Mouse (Mus musculus) adrenal gland, postnatal 25 days (tissue): ENCODE results near the gene Cd164. TPM values are rescaled to one million over a fixed set of nuclear protein-coding genes. Genes with fewer than 3 reads are reported as not detected.
A peak's percentile ranks its signal among the peaks of the same experiment; 100 is the strongest.

ENCODE experiments used
- DNase-seq: peaks from one replicate; pipeline ENCODE4 v3.0.0; 2021; ENCODE audit warnings: mixed read lengths
- total RNA-seq: library from RNA; stranded (reverse); gene quantifications from 2 replicates; pipeline ENCODE4 v1.2.3, GENCODE M21; 2021

Gene Cd164
- total RNA-seq, 1 experiment from 2014 or later, result 213 TPM

DNA sequence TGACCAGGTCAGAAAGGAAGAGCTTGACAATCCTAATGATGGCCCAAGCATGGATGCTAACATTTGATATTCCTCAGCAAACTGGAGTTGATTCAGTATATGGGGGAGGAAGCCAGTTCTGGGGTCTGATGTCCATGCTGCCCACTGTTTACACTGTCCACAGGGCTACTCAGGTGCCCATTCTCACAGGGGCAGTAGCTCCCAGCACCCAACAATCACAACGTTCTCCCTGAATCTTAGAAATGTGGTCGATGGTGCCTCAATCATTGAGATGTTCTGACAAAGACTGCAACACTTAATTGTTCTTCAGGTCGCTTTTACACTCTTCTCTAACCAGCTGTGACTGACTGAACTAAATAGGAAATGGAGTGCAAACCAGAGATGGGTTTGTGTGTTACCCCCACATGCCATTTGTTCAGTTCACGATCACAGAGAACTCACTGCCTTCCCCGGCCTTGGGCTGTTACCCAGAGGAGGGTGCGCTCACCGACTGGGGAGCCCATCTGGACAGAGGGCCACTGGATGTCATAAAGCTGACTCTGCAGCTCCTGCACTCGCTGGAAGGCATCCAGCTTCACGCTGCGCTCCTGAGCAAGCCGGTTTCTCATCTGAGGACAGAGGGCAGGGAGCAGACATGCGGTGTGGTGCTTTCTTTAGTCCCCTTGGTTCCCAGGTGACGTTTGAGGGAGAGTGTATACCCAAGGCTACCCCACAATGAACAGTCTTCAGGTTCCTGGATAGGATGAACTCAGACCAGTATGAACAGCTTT, 27.4 kb downstream of the Cd164 start:
- peak; percentile 47 for DNase-seq

DNA sequence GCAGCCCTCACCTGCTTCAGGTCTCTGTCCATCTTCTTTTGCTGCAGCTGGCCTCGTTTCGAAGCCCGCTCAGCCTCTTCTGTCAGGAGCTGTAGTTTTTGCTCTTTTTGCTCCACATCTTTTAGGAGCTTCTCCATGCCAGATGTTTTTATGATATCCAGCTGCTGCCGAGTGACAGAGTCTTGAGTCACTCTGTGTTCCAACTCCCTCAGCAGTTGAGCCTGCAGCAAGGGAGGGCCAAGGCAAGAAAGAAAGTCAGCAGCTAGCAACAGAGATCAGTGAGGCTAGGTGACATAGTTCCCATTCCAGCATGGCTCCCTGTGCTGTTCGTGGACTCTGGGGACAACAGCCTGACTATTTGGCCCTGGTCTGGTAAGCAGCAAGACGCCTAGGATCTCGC, 31.5 kb downstream of the Cd164 start:
- no peak for DNase-seq

DNA sequence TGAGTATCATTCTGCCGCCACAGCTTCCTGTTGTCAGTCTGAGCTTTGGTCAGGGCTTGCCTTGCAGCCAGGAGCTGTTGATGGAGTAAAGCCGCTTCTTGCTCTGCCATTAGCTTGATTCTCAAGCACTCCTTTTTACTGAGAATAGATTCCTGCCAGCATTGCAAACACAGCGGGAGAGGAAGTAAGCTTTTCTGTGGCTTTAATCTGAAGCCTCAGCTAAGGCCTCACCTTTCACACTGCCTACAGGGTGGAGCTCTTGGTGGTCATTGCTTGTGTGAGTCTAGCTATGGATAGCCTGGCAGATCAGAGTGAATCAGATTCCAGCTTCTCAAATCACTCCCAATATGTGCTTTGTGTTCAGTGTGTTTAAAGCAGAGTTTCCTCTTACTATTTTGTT, 33.1 kb downstream of the Cd164 start:
- DNase-seq, result no peak

DNA sequence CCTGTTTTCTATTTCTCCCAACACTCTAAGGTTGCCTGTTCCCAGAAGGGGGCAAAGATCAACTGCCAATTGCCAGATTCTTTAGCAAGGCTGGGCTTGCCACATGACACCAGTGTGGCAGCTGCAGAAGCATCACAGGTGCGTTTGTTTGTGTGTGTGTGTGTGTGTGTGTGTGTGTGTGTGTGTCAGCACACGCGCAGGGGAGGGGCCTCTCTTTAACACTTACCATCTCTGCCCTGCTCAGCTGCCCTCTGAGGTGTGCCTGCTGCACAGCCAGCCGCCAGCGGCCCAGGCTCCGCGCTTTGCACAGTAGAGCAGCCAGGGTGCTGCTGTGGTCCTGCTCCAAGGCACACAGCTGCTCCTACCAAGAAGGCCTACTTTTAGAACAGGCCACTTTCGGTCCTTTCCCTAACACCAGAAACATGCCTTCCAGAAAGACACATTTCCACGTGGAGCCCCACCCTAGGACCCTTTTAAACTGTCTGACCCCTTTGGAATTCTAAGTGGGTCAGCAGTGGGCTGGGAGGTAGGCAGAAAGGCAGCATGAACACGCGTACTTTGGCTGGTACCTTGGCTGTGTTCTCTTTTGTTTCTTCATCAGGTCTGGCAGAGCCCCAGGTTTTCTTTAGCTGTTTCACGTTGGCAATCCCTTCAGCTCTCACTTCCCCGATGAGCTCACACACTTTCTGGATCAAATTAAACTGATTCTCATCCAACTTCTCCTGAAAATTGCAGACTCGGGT, 33.8 kb downstream of the Cd164 start:
- no peak for DNase-seq

DNA sequence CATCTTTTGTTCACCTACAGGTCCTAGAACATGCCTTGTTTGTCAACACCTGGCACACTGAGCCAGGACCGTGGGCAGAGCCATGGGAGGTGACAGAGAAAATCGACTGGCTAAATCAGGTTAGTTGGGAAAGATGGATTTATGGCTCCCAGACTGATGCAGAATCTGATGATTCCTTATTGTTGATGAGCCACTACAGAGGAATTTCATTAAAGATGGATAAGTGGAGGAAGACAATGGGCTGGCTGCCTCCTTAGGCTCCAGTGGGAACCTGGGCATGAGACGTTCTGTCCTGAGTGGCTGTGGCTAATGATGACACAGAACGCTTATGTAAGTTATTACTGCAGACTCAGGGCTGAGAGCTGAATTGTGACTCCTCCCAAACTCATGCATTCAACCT, 34.5 kb downstream of the Cd164 start:
- DNase-seq, result no peak

DNA sequence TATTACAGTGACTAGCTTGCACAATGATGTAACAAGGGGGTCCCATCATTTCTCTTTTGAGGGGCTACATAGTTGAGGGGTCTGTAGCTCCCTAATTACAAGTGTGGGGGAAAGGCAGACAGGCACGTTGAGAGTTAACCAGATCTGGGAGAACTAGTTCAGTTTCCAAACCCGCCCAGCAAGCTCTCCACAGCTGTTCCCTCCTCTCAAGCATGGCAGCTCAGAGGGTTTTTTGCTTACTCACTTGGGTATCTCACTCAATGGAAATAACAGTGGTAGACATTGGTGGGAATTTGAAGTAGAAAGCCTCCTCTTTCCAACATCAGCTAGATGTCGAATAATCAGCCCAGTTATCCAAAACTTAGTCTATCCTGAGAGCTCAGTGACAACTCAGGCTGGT, 35.9 kb downstream of the Cd164 start:
- DNase-seq, result no peak

DNA sequence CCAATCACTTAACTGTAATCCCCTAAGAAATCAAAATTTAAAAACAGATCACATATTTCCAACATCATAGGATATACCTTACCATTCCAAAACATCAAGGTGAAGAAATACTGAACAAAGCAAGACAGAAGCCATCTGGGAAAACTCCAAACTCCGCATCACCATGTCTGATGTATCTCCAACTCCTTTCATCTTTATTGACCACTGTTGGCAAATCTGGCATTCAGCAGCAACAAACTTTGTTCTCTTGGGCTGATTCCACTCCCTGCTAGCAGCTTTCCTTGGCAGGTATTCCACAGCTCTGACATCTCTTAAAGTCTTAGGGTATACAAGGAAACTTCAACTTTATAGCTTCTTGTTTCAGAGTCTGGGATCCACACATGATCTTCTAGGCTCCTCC, 39.2 kb downstream of the Cd164 start:
- no peak for DNase-seq

DNA sequence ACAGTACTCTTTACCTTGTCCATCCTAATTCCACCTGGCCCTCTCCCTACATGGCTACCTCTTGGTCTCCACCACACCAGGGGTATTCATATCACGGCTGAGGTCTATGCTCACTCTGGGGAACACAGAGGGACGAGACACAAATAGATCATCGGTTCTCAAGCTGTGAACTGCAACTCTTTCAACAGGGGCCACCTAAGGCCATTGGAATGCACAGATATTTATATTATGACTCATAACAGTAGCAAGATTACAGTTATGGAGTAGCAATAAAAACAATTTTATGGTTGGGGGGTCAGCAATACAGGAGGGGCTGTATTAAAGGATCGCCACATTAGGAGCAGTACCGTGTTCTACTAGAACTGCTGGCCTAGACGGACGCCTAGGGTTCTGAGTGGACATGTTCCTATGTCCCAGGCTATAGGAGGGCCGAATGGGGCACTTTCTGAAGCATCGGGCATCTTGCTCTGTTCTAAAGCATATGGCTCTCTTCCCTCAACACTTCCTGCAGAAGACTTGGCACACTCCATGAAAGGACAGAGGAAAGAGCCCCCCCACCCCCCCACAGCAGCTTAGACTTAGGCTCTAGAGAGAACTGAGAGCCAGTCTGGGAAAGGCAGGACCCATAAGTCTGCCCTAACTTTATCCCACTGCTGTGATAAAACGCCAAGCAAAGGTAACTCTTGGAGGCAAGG, 42.6 kb downstream of the Cd164 start:
- no peak for DNase-seq

DNA sequence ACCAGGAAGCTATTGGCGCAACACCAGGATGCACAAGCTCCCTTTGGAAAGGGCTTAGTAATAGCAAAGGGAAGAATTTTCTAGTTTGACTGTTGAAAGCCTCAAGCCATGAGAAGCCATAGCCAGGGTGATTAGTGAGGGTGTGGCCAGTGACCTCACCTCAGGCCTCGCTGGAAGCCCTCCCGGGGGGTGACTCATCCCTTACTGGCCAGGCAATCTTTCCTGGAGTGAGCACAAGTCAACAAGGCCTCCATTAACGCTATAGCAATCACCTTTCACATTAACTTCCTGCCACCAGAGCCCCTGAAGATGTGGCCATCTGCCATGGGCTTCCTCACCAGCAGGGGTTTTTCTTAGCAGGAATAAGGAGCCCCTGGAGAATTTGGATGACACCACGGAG, 45.9 kb downstream of the Cd164 start:
- DNase-seq, result peak; percentile 67

DNA sequence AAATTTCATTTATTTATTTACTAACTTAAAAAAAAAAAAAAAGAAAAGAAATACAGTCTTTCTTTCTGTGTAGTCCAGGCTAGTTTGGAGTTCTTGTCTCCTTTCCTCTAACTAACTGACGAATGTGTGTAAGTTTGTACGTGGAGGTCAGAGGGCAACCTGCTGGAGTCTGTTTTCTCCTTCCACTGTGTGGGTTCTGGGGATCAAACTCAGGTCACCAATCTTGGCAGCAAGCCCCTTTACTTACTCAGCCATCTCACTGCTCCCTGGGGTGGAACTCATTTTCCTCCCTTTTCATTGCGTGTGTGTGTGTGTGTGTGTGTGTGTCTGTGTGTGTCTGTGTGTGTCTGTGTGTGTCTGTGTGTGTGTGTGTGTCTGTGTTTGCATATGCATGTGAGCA, 49.1 kb downstream of the Cd164 start:
- no peak for DNase-seq

DNA sequence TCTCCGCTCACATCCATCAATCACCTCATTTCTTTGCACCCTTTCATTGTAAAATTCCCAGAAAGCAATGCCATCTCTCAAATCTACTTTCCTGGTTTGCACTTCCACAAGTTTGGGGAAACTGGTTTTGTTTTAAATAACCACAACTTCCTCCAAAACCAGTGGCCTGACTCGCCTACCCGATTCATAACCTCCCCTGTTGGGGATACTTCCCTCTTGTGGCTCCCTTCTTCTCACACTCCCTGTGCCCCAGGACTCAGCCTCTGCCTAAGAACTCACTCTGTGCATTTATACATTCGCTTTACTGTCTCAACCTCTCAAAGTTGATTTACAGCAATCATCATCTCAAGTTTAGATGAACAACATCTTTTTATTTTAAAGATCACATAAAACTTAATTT, 51.9 kb downstream of the Cd164 start:
- DNase-seq, result no peak

DNA sequence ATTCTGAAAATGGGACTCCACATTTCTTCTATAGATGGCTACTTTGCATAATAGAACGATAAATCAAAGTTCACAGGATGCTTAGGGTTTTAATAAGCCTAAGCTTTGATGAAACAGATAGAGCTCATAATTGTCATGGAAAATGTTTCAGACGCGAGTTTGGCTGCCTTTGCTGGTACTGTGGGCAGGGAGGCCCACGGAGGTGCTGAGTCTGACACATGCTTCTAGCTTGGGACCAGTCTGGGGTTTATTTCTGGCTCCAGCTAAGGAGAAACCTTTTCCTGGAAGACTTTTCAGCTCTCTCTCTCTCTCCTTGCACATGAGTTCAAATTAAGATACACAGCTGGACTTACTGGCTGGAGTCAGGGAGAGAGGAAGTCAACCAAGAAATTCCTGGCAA, 53.1 kb downstream of the Cd164 start:
- no peak for DNase-seq

DNA sequence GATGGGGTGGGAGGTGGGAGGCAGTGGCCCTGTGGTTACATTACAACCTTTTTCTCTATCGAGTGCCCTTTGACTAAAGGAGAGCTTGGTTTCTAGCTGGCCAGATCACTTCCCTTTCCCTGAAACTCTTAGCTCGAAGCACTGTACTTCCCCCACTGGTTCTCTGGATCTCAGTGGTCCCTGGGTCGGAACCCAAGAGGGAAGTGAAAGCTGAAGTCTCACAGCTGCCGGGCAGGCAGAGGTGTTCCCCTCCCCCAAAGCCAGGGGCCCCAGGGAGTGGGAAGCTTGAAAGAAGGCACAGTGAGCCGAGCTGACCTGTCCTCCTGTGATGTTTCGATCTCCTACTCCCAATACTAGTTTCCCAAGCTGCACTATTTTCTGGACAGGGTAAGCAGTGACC, 54.0 kb downstream of the Cd164 start:
- no peak for DNase-seq

DNA sequence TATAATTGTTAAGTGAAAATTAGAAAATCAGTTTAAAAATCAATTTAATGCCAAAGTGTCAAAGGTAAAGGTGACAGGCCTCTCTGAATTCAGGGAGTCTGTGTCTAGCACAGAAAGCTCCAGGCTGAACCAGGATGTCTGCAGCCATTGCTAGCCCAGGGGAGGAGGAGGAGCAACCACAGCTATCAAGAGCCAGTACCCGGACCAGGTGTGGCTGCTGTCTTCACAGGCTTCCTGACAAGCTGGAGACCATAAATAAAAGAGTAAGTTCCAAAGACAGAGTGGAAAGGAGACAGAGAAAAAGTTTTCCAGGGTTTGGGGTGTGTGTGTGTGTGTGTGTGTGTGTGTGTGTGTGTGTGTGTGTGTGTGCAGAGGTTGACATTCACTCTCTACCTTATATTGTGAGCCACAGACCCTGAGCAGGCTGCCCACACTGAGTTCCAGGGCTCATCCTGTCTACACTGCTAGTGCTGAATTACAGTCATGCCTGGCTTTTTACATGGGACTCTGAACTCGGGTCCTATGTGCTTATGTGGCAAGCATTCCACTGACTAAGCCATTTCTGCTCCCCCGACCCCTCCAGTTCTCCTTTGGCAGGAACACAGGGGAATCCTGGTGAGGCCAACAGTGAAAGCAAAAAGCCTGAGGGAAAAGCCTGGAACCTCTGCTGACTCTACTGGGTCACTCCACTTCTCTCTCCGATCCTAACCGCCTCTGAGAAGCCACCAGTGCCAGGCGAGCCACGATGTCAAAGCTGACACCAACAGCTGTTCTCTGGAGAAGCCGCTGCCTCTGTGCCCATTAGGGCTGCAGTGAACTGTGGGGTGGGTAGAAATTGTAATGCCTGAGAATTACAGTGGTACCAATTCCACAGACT, 56.5 kb downstream of the Cd164 start:
- no peak for DNase-seq

DNA sequence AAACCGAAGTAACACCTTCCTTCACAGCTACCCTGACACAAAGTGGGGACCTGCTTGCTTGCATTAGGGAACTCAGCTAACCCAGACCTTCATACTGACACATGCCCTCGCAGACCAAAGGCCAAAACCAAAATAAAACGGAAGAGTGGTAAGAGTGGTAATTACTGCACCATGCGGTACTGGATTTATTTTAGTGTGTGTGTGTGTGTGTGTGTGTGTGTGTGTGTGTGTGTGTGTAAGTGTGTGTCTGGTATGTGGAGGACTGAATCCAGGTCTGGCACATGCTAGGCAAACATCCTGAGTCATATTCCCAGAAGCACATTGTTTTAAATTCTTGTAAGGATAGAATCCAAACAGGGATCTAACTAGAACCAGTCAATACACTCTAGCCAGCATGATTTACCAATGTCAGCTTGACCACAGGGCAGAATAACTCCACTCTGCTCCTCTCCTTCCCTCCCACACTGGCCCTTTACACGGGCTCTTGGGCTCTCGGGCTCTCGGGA, 57.2 kb downstream of the Cd164 start:
- DNase-seq, result no peak

DNA sequence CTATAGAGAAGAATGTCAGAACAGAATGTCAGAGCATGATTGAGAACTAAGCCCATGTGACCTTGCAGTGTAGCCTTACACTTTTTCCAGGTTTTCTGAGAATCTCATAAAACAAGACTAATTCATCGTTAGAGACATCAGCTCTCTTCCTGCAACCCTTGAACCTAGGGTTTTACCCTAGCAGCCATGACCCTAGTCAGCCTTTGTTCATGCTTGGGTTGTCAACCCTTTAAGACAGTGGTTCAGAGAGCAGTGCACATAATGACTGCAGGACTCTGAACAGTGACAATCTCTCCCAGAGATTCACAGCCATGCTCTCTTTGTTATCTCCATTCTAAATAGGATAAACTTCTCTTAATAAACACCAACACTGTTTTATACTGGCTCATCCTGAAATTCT, 59.3 kb downstream of the Cd164 start:
- DNase-seq, result no peak

DNA sequence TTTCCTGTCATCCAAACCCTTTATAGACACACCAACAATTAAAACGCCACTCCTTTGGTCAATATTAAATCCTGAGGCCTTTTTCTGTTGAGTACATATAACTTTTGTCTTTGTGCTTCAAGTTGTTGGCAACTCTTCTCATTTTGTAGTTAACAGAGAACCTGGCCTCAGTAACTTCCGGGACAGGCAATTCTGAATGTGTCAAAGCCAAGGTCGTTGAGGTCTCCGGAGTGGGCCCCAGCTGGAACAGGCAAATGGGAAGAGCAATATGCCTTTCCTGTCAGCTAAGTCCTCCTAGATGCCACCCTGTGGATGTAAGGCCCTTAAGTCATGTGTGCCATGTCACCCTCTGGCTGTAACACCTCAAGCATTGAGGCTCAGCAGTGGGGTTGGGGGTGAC, 61.2 kb downstream of the Cd164 start:
- DNase-seq, result no peak

Other genes with a start within 250 kb of the Cd164 start
- 16.7 and 22.8 TPM in 2 replicates for gene Fig4, start 216.2 kb upstream of the Cd164 start, total RNA-seq
- gene Ak9, start 215.4 kb upstream of the Cd164 start, total RNA-seq, result 0.06 TPM in 1 of 2 replicates, not detected in the other
- gene Zbtb24, start 69.0 kb upstream of the Cd164 start, total RNA-seq, result 21.8 and 26.0 TPM in 2 replicates
- gene Mical1, start 43.1 kb upstream of the Cd164 start, total RNA-seq, result 10.4 and 11.8 TPM in 2 replicates
- 27.2 and 36.3 TPM in 2 replicates for gene Smpd2, start 29.0 kb upstream of the Cd164 start, total RNA-seq
- 1.7 TPM in 1 of 2 replicates, not detected in the other for gene Ppil6, start 29.0 kb upstream of the Cd164 start, total RNA-seq
- 0.39 and 0.76 TPM in 2 replicates for gene Ccdc162, start 197.2 kb downstream of the Cd164 start, total RNA-seq